Comparison of ENCODE assay signal across 30 mouse cellular contexts in genomic region chr4:126604141-126604540, GRCm38 (mm10). TPM values are rescaled to one million over a fixed set of nuclear protein-coding genes. Genes with fewer than 3 reads are reported as not detected.
"Had no signal": no experiment of that assay in that cellular context is flagged by ENCODE, and none has a peak within 500 bp of the region (broad histone marks: within the 10 kb centered on the region; RNA-seq: fewer than 3 reads in every experiment).

No protein-coding gene starts in this region.

- DNase-seq: cerebellum, adult 2 months; cerebellum, adult 8-10 months; cerebellum, adult 9-10 months; cerebellum, adult 9-11 months; cerebellum, postnatal 10 days; cerebellum, postnatal 14 days; cerebellum, postnatal 25 days; cerebellum, postnatal 36 days; embryo, embryonic 11 days; forebrain, postnatal 0 days; gastrocnemius, adult 2 months; gastrocnemius, postnatal 10 days; gastrocnemius, postnatal 14 days; gastrocnemius, postnatal 25 days; gastrocnemius, postnatal 36 days; heart, adult 11 months; heart, adult 18-20 months; heart, adult 2 months had no signal

- H3K27me3 ChIP-seq: embryonic facial prominence, embryonic 13.5 days; embryonic facial prominence, embryonic 15.5 days had no signal

- H3K4me2 ChIP-seq: embryonic facial prominence, embryonic 12.5 days; embryonic facial prominence, embryonic 13.5 days; embryonic facial prominence, embryonic 15.5 days; forebrain, embryonic 12.5 days; forebrain, embryonic 13.5 days; forebrain, embryonic 15.5 days had no signal

- H3K27ac ChIP-seq: embryonic facial prominence, embryonic 10.5 days; embryonic facial prominence, embryonic 12.5 days; embryonic facial prominence, embryonic 13.5 days; embryonic facial prominence, embryonic 15.5 days; forebrain, embryonic 10.5 days; forebrain, embryonic 12.5 days; forebrain, embryonic 13.5 days; forebrain, embryonic 15.5 days; gastrocnemius, adult 2 months; heart, adult 2 months had no signal

- ATAC-seq: forebrain, embryonic 13.5 days; forebrain, embryonic 14.5 days; forebrain, embryonic 15.5 days; forebrain, embryonic 16.5 days; forebrain, postnatal 0 days had no signal

- H3K9ac ChIP-seq: embryonic facial prominence, embryonic 12.5 days; embryonic facial prominence, embryonic 13.5 days; embryonic facial prominence, embryonic 15.5 days; forebrain, embryonic 12.5 days; forebrain, embryonic 13.5 days; forebrain, embryonic 15.5 days; forebrain, postnatal 0 days had no signal

- H3K4me3 ChIP-seq: embryonic facial prominence, embryonic 10.5 days; embryonic facial prominence, embryonic 12.5 days; embryonic facial prominence, embryonic 13.5 days; embryonic facial prominence, embryonic 15.5 days; erythroblast, embryonic 14.5 days; forebrain, embryonic 10.5 days; forebrain, embryonic 12.5 days; forebrain, embryonic 13.5 days; forebrain, embryonic 15.5 days; gastrocnemius, adult 2 months; heart, adult 2 months had no signal

- H3K9me3 ChIP-seq: embryonic facial prominence, embryonic 10.5 days; embryonic facial prominence, embryonic 12.5 days; embryonic facial prominence, embryonic 13.5 days; embryonic facial prominence, embryonic 15.5 days; forebrain, embryonic 10.5 days; forebrain, embryonic 12.5 days; forebrain, embryonic 13.5 days; forebrain, embryonic 15.5 days had no signal

- H3K36me3 ChIP-seq: embryonic facial prominence, embryonic 10.5 days; embryonic facial prominence, embryonic 12.5 days; embryonic facial prominence, embryonic 13.5 days; embryonic facial prominence, embryonic 15.5 days; forebrain, embryonic 10.5 days; forebrain, embryonic 12.5 days; forebrain, embryonic 15.5 days had no signal

RNA-seq across cellular contexts. Expression of gene 5730409E04Rik, which starts 5.5 kb away (rescaled TPM):
- polyA plus RNA-seq: erythroblast, embryonic 14.5 days had no signal

RNA-seq across cellular contexts. Expression of gene Clspn, which starts 47.4 kb away (rescaled TPM):
- total RNA-seq: gastrocnemius, adult 18-20 months had no signal
